Mouse (Mus musculus): ENCODE data around the gene Cox19. TPM values are rescaled to one million over a fixed set of nuclear protein-coding genes. Genes with fewer than 3 reads are reported as not detected.

Gene Cox19
- polyA plus RNA-seq, 1 experiment = 61.9 TPM

- Histone ChIP-seq H3K4me3 (replicated peaks; ENCODE audit: extremely low read depth, low read depth, low read length) (no peak overlapping the region), H3K4me1 (ENCODE audit: control insufficient read depth, insufficient read depth, low read length) (no peaks in the 10 kb centered on the region)
- 67% methylated on average over 2 of the region's 2 CpGs for WGBS
- TF ChIP-seq POLR2A (IDR thresholded peaks at IDR 0.05; ENCODE audit: borderline replicate concordance, extremely low read depth, low read depth, low read length) = no peak
- no peak for TF ChIP-seq CTCF (IDR thresholded peaks at IDR 0.05; ENCODE audit: insufficient read depth, low read length)
- DNase-seq = no peak
Measured at GRCm38 (mm10) chr5:139294089-139294488, 57.1 kb downstream of the Cox19 start.

GRCm38 (mm10) chr5:139291811-139292560 lies 59.2 kb downstream of the Cox19 start:
- TF ChIP-seq CTCF (IDR thresholded peaks at IDR 0.05; ENCODE audit: insufficient read depth, low read length) = no peak
- TF ChIP-seq POLR2A (IDR thresholded peaks at IDR 0.05; ENCODE audit: borderline replicate concordance, extremely low read depth, low read depth, low read length) = no peak
- 68% methylated on average over 6 of the region's 6 CpGs for WGBS
- no peak for DNase-seq
- Histone ChIP-seq H3K4me1 (ENCODE audit: control insufficient read depth, insufficient read depth, low read length) (no peaks in the 10 kb centered on the region), H3K4me3 (replicated peaks; ENCODE audit: extremely low read depth, low read depth, low read length) (no peak overlapping the region)

DNA sequence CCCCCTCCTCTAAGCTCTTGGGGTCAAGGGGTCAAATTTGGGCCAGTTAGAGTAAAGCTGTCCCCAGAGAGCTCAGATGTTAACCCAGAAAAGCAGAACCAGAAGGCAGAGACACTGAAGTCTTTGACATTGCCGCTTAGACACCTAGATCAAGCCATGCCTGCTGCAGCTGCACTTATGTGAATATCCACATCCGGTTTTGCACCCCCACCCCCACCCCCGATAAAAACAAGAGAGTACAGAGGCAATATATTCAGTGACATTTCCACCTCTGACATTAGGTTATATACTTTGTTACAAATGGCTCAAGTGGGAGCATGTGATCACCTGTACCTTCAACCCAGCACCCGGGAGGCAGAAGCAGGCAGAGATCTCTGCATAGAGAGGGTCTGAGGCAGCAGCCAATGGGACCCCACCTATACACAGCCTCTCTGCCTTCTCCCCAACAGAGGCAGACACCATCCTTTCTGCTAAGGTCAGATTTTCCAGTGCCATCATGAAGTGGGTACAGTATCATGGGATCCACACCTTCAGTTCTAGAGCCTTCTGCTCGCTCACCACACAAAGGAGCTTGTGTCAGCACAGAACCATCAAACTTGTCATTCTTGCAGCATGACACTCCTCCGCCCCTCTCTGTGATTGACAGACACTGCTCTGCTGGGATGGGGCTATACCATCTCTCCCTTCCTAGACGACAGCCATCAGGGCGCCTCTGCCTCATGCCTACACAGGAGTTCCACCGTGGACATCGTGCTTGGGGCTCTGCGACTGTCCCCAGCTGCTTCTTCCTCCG lies 60.6 kb downstream of the Cox19 start:
- DNase-seq = no peak

GRCm38 (mm10) chr5:139288591-139288990 lies 62.6 kb downstream of the Cox19 start:
- WGBS = 78% methylated on average over 4 of the region's 4 CpGs
- no peaks in the 10 kb centered on the region; the same call in 1 of the 2 replicates for H3K4me1 ChIP-seq (ENCODE audit: control insufficient read depth, insufficient read depth, low read length)
- DNase-seq = no peak
- H3K4me3 ChIP-seq (replicated peaks; ENCODE audit: extremely low read depth, low read depth, low read length) = no peak overlapping the region
- no peak for TF ChIP-seq CTCF (IDR thresholded peaks at IDR 0.05; ENCODE audit: insufficient read depth, low read length)
- no peak for TF ChIP-seq POLR2A (IDR thresholded peaks at IDR 0.05; ENCODE audit: borderline replicate concordance, extremely low read depth, low read depth, low read length)

More for the DNA sequence above, 60.6 kb downstream of the Cox19 start:
- no peak overlapping the region for H3K4me3 ChIP-seq (replicated peaks; ENCODE audit: extremely low read depth, low read depth, low read length)
- WGBS = 79% methylated on average over 12 of the region's 12 CpGs
- TF ChIP-seq POLR2A (IDR thresholded peaks at IDR 0.05; ENCODE audit: borderline replicate concordance, extremely low read depth, low read depth, low read length) = no peak
- TF ChIP-seq CTCF (IDR thresholded peaks at IDR 0.05; ENCODE audit: insufficient read depth, low read length) = no peak
- H3K4me1 ChIP-seq (ENCODE audit: control insufficient read depth, insufficient read depth, low read length) = no peaks in the 10 kb centered on the region; the same call in 1 of the 2 replicates

GRCm38 (mm10) chr5:139287787-139288186 lies 63.4 kb downstream of the Cox19 start:
- TF ChIP-seq POLR2A (IDR thresholded peaks at IDR 0.05; ENCODE audit: borderline replicate concordance, extremely low read depth, low read depth, low read length) (no peak), CTCF (IDR thresholded peaks at IDR 0.05; ENCODE audit: insufficient read depth, low read length) (no peak)
- no peaks in the 10 kb centered on the region; the same call in 1 of the 2 replicates for H3K4me1 ChIP-seq (ENCODE audit: control insufficient read depth, insufficient read depth, low read length)
- H3K4me3 ChIP-seq (replicated peaks; ENCODE audit: extremely low read depth, low read depth, low read length) = no peak overlapping the region
- WGBS = 83% methylated on average over 4 of the region's 4 CpGs
- DNase-seq = no peak

DNA sequence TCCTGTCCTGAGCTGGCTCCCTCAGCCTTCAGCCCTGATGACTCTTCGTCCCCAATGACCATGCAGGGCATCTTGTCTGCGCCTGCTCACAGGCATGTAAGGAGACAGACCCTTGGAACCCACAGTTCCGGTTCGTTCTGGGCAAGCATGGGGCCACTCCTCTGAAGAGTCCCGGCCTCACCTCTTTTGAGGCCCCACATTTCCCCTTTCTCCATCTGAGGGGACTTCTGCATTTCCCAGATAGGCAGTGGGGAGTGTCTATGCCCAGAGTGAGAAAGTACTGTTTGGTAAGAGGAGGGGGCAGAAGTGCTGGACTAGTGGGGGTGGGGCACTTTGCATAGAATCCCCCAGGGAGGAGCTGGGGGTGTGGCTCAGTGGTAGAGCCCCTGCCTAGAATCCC lies 64.1 kb downstream of the Cox19 start:
- no peaks in the 10 kb centered on the region; the same call in 1 of the 2 replicates for H3K4me1 ChIP-seq (ENCODE audit: control insufficient read depth, insufficient read depth, low read length)
- TF ChIP-seq POLR2A (IDR thresholded peaks at IDR 0.05; ENCODE audit: borderline replicate concordance, extremely low read depth, low read depth, low read length) (no peak), CTCF (IDR thresholded peaks at IDR 0.05; ENCODE audit: insufficient read depth, low read length) (no peak)
- no peak for DNase-seq
- no peak overlapping the region for H3K4me3 ChIP-seq (replicated peaks; ENCODE audit: extremely low read depth, low read depth, low read length)
- 67% methylated on average over 5 of the region's 5 CpGs for WGBS

Other genes starting within 250 kb of the Cox19 start
- gene Prkar1b, start 201.4 kb downstream of the Cox19 start, polyA plus RNA-seq (2012; rRNA removed) = 18.8 and 19.5 TPM in 2 replicates
- gene Dnaaf5, start 201.2 kb downstream of the Cox19 start, polyA plus RNA-seq (2012; rRNA removed) = 24.5 and 25.6 TPM in 2 replicates
- gene Sun1, start 150.8 kb downstream of the Cox19 start, polyA plus RNA-seq (2012; rRNA removed) = 48.5 and 57.9 TPM in 2 replicates
- gene Get4, start 99.1 kb downstream of the Cox19 start, polyA plus RNA-seq (2012; rRNA removed) = 105 and 162 TPM in 2 replicates
- gene Adap1, start 25.8 kb downstream of the Cox19 start, polyA plus RNA-seq (2012; rRNA removed) = 12.1 and 13.8 TPM in 2 replicates
- 0.33 TPM in 1 of 2 replicates, not detected in the other for gene Cyp2w1, start 1.2 kb upstream of the Cox19 start, polyA plus RNA-seq (2012; rRNA removed)
- 75.7 and 93.4 TPM in 2 replicates for gene Gpr146, start 26.3 kb upstream of the Cox19 start, polyA plus RNA-seq (2012; rRNA removed)
- 7.2 and 9.0 TPM in 2 replicates for gene C130050O18Rik, start 53.9 kb upstream of the Cox19 start, polyA plus RNA-seq (2012; rRNA removed)
- gene Gper1, start 71.7 kb upstream of the Cox19 start, polyA plus RNA-seq (2012; rRNA removed) = 2.7 and 3.3 TPM in 2 replicates
- gene 3110082I17Rik, start 109.1 kb upstream of the Cox19 start, polyA plus RNA-seq (2012; rRNA removed) = 12.2 and 14.0 TPM in 2 replicates
- 15.1 and 19.6 TPM in 2 replicates for gene Zfand2a, start 133.1 kb upstream of the Cox19 start, polyA plus RNA-seq (2012; rRNA removed)
- gene Uncx, start 192.1 kb upstream of the Cox19 start, polyA plus RNA-seq (2012; rRNA removed) = not detected in 2 replicates

Measured in lung, adult 2 months (tissue).